Mouse (Mus musculus): ENCODE measurements at regions not wholly inside any gene's neighbourhood (a gene's known extent, or its start where the extent isn't known, plus 50 kb on each side); places are given as distances from the start of the nearest gene placed in this dataset.

GRCm38 (mm10) chr13:83278695-83279094, 225.1 kb upstream of the Mef2c start:
- no peak for ATAC-seq (replicated peaks in 1 of 2; ENCODE audit: insufficient read depth in 1 of 2, low FRiP score in 2 of 2, low TSS enrichment in 1 of 2, low read depth in 1 of 2, poor library complexity in 2 of 2, severe bottlenecking in 2 of 2)

GRCm38 (mm10) chr13:83307696-83308095, 196.1 kb upstream of the Mef2c start:
- no peak for ATAC-seq (replicated peaks in 1 of 2; ENCODE audit: insufficient read depth in 1 of 2, low FRiP score in 2 of 2, low TSS enrichment in 1 of 2, low read depth in 1 of 2, poor library complexity in 2 of 2, severe bottlenecking in 2 of 2)

GRCm38 (mm10) chr13:83328488-83328887, 175.3 kb upstream of the Mef2c start:
- ATAC-seq (replicated peaks in 1 of 2; ENCODE audit: insufficient read depth in 1 of 2, low FRiP score in 2 of 2, low TSS enrichment in 1 of 2, low read depth in 1 of 2, poor library complexity in 2 of 2, severe bottlenecking in 2 of 2): no peak

- no peak for ATAC-seq (replicated peaks in 1 of 2; ENCODE audit: insufficient read depth in 1 of 2, low FRiP score in 2 of 2, low TSS enrichment in 1 of 2, low read depth in 1 of 2, poor library complexity in 2 of 2, severe bottlenecking in 2 of 2)
Observed at GRCm38 (mm10) chr13:83333728-83334127, 170.1 kb upstream of the Mef2c start.

GRCm38 (mm10) chr13:83344611-83345319, 159.1 kb upstream of the Mef2c start:
- ATAC-seq (replicated peaks in 1 of 2; ENCODE audit: insufficient read depth in 1 of 2, low FRiP score in 2 of 2, low TSS enrichment in 1 of 2, low read depth in 1 of 2, poor library complexity in 2 of 2, severe bottlenecking in 2 of 2): peak; percentile 59 to 81

- ATAC-seq (replicated peaks in 1 of 2; ENCODE audit: insufficient read depth in 1 of 2, low FRiP score in 2 of 2, low TSS enrichment in 1 of 2, low read depth in 1 of 2, poor library complexity in 2 of 2, severe bottlenecking in 2 of 2): no peak
Observed at GRCm38 (mm10) chr13:83355341-83355740, 148.5 kb upstream of the Mef2c start.

GRCm38 (mm10) chr13:83360529-83360928, 143.3 kb upstream of the Mef2c start:
- no peak for ATAC-seq (replicated peaks in 1 of 2; ENCODE audit: insufficient read depth in 1 of 2, low FRiP score in 2 of 2, low TSS enrichment in 1 of 2, low read depth in 1 of 2, poor library complexity in 2 of 2, severe bottlenecking in 2 of 2)

GRCm38 (mm10) chr13:83376097-83376797, 127.6 kb upstream of the Mef2c start:
- no peak for ATAC-seq (replicated peaks in 1 of 2; ENCODE audit: insufficient read depth in 1 of 2, low FRiP score in 2 of 2, low TSS enrichment in 1 of 2, low read depth in 1 of 2, poor library complexity in 2 of 2, severe bottlenecking in 2 of 2)

GRCm38 (mm10) chr13:83378644-83379043, 125.2 kb upstream of the Mef2c start:
- ATAC-seq (replicated peaks in 1 of 2; ENCODE audit: insufficient read depth in 1 of 2, low FRiP score in 2 of 2, low TSS enrichment in 1 of 2, low read depth in 1 of 2, poor library complexity in 2 of 2, severe bottlenecking in 2 of 2): no peak

GRCm38 (mm10) chr13:83382609-83383008, 121.2 kb upstream of the Mef2c start:
- ATAC-seq (replicated peaks in 1 of 2; ENCODE audit: insufficient read depth in 1 of 2, low FRiP score in 2 of 2, low TSS enrichment in 1 of 2, low read depth in 1 of 2, poor library complexity in 2 of 2, severe bottlenecking in 2 of 2): peak in 1 of 2 experiments; percentile 32; a peak in 1 of 4 replicates

- ATAC-seq (replicated peaks in 1 of 2; ENCODE audit: insufficient read depth in 1 of 2, low FRiP score in 2 of 2, low TSS enrichment in 1 of 2, low read depth in 1 of 2, poor library complexity in 2 of 2, severe bottlenecking in 2 of 2): 0 out of 4 replicates have a peak, but pooled peaks of 1 of the 2 experiments have one; percentile 39
Observed at GRCm38 (mm10) chr13:83394773-83395172, 109.1 kb upstream of the Mef2c start.

- no peak for ATAC-seq (replicated peaks in 1 of 2; ENCODE audit: insufficient read depth in 1 of 2, low FRiP score in 2 of 2, low TSS enrichment in 1 of 2, low read depth in 1 of 2, poor library complexity in 2 of 2, severe bottlenecking in 2 of 2)
Observed at GRCm38 (mm10) chr13:83399381-83399780, 104.5 kb upstream of the Mef2c start.

GRCm38 (mm10) chr13:83439619-83440436, 64.0 kb upstream of the Mef2c start:
- no peak for ATAC-seq (replicated peaks in 1 of 2; ENCODE audit: insufficient read depth in 1 of 2, low FRiP score in 2 of 2, low TSS enrichment in 1 of 2, low read depth in 1 of 2, poor library complexity in 2 of 2, severe bottlenecking in 2 of 2)

GRCm38 (mm10) chr13:83444277-83444676, 59.6 kb upstream of the Mef2c start:
- no peak for ATAC-seq (replicated peaks in 1 of 2; ENCODE audit: insufficient read depth in 1 of 2, low FRiP score in 2 of 2, low TSS enrichment in 1 of 2, low read depth in 1 of 2, poor library complexity in 2 of 2, severe bottlenecking in 2 of 2)

- peak in 1 of 2 experiments; percentile 27; a peak in 1 of 4 replicates for ATAC-seq (replicated peaks in 1 of 2; ENCODE audit: insufficient read depth in 1 of 2, low FRiP score in 2 of 2, low TSS enrichment in 1 of 2, low read depth in 1 of 2, poor library complexity in 2 of 2, severe bottlenecking in 2 of 2)
Observed at GRCm38 (mm10) chr13:83450820-83451219, 53.0 kb upstream of the Mef2c start.

GRCm38 (mm10) chr13:83452987-83453386, 50.8 kb upstream of the Mef2c start:
- no peak for ATAC-seq (replicated peaks in 1 of 2; ENCODE audit: insufficient read depth in 1 of 2, low FRiP score in 2 of 2, low TSS enrichment in 1 of 2, low read depth in 1 of 2, poor library complexity in 2 of 2, severe bottlenecking in 2 of 2)
